Mouse (Mus musculus) heart, embryonic 12.5 days (tissue): Measurements from ENCODE around the gene Cnot10. TPM values are rescaled to one million over a fixed set of nuclear protein-coding genes. Genes with fewer than 3 reads are reported as not detected.

Experiments used
- ATAC-seq: fragments of 200-750 bp; cut with Nextera tagmentation; 2 replicates; pipeline ENCODE4 v1.8.0; 2017; ENCODE audit warnings: moderate TSS enrichment, moderate library complexity; ENCODE audit not compliant: insufficient number of reproducible peaks, low FRiP score
- H3K27ac ChIP-seq: fragments of 300-500 bp; sonication (generic); 2 replicates; pipeline ENCODE4 v1.5.1; 2016; ENCODE audit warnings: mild to moderate bottlenecking, moderate library complexity; ENCODE audit not compliant: poor library complexity, severe bottlenecking
- H3K27me3 ChIP-seq: fragments of 300-500 bp; sonication (generic); replicated peaks from 2 replicates; pipeline ENCODE4 v1.6.1; 2016; ENCODE audit warnings: mild to moderate bottlenecking, moderate library complexity
- H3K36me3 ChIP-seq: fragments of 300-500 bp; sonication (generic); 2 replicates; pipeline ENCODE4 v1.6.1; 2016; ENCODE audit warnings: mild to moderate bottlenecking, moderate library complexity
- H3K4me1 ChIP-seq: fragments of 300-500 bp; sonication (generic); replicated peaks from 2 replicates; pipeline ENCODE4 v1.6.1; 2016; ENCODE audit warnings: mild to moderate bottlenecking
- H3K4me2 ChIP-seq: fragments of 300-500 bp; sonication (generic); 2 replicates; pipeline ENCODE4 v1.6.1; 2016; ENCODE audit warnings: mild to moderate bottlenecking, moderate library complexity
- H3K4me3 ChIP-seq: fragments of 300-500 bp; sonication (generic); 2 replicates; pipeline ENCODE4 v1.5.1; 2016; ENCODE audit warnings: mild to moderate bottlenecking
- H3K9ac ChIP-seq: fragments of 300-500 bp; sonication (generic); 2 replicates; pipeline ENCODE4 v1.6.1; 2016; ENCODE audit warnings: mild to moderate bottlenecking, moderate library complexity
- H3K9me3 ChIP-seq: fragments of 300-500 bp; sonication (generic); replicated peaks from 2 replicates; pipeline ENCODE4 v1.6.1; 2016; ENCODE audit warnings: mild to moderate bottlenecking, moderate library complexity
- WGBS: fragments of 180-500 bp; shearing (Covaris S2); methylation state at CpG from one replicate; pipeline ENCODE4 v1.1.7; 2016; 5-methylcytosine and 5-hydroxymethylcytosine counted together
- polyA plus RNA-seq: library from polyadenylated mRNA; unstranded; fragments of >200 nt; fragmentation: Nextera tagmentation; extraction: Ambion mirVana; gene quantifications from 2 replicates; pipeline ENCODE4 v1.2.1, GENCODE M21; 2016

Gene Cnot10
- polyA plus RNA-seq, 1 experiment from 2014 or later: 39.4 TPM

DNA sequence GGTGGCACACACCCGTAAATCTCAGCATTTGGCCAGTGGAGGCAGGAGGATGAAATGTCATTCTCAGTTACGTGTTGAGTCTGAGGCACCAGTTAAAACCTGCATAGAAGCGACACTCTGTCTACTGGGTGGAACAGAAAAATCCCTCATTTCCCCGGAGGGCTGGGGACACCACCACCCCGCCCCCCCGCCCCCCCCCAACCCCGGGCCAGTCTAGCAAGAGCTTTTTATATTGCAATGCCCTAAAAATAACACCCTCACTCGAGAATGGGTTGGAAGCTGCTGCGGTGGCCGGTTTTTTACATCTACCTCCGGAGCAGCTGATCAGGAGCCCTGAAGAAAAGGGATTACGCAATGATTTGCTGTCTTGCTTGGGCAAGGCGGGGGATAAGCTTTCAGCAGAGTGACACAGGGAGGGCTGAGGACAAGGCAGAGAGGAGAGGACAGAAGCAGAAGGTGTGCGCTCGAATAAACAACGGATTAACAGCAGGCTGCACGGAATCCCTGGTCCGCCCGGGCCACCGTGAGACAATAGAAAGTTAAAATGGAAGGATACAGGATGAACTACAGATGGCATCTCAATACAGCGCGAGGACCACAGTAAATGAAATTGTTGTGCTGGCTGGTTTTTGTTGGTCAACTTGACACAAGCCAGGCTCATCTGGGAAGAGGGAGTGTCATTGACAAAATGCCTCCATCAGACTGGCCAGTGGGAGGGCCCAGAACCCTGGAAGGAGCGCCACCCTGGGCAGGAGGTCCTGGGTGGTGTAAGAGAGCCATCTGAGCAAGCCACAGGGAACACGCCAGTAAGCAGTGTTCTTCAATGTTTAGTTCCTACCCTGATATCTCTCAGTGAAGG lies 32.9 kb upstream of the Cnot10 start:
- Histone ChIP-seq H3K4me3 (peak overlapping the region; percentile 44), H3K4me1 (peaks cover 22% of the 10 kb centered on the region), H3K9ac (peak overlapping the region; percentile 64), H3K27me3 (no peaks in the 10 kb centered on the region), H3K9me3 (no peaks in the 10 kb centered on the region), H3K36me3 (no peaks in the 10 kb centered on the region), H3K4me2 (peak overlapping the region; percentile 71), H3K27ac (peak overlapping the region; percentile 48)
- peak; percentile 63; the same call in 1 of the 2 replicates for ATAC-seq
- WGBS: 3% methylated on average over 24 of the region's 24 CpGs

- Histone ChIP-seq H3K27me3 (no peaks in the 10 kb centered on the region), H3K36me3 (no peaks in the 10 kb centered on the region), H3K9me3 (no peaks in the 10 kb centered on the region), H3K4me1 (peaks cover 31% of the 10 kb centered on the region), H3K4me3 (no peak overlapping the region), H3K4me2 (no peak overlapping the region), H3K9ac (no peak overlapping the region), H3K27ac (no peak overlapping the region)
- ATAC-seq: no peak
- WGBS: 65% methylated on average over 1 of the region's 1 CpGs
These were observed 32.0 kb upstream of the Cnot10 start for GRCm38 (mm10) chr9:114671946-114672345.

- peak overlapping the region; percentile 80; the same call in 1 of the 2 replicates for H3K27ac ChIP-seq
- H3K4me3 ChIP-seq: no peak overlapping the region
- no peaks in the 10 kb centered on the region for H3K36me3 ChIP-seq
- H3K27me3 ChIP-seq: no peaks in the 10 kb centered on the region
- ATAC-seq: no peak
- no peak overlapping the region for H3K4me2 ChIP-seq
- H3K9me3 ChIP-seq: no peaks in the 10 kb centered on the region
- H3K4me1 ChIP-seq: peaks cover 34% of the 10 kb centered on the region
- H3K9ac ChIP-seq: no peak overlapping the region
- 68% methylated on average over 5 of the region's 5 CpGs for WGBS
These were observed 29.0 kb upstream of the Cnot10 start for GRCm38 (mm10) chr9:114669011-114669410.

- 39% methylated on average over 4 of the region's 4 CpGs for WGBS
- no peak overlapping the region for H3K4me2 ChIP-seq
- H3K4me1 ChIP-seq: peaks cover 31% of the 10 kb centered on the region
- H3K36me3 ChIP-seq: no peaks in the 10 kb centered on the region
- H3K27me3 ChIP-seq: no peaks in the 10 kb centered on the region
- H3K4me3 ChIP-seq: no peak overlapping the region
- ATAC-seq: no peak
- no peak overlapping the region for H3K9ac ChIP-seq
- peak overlapping the region; percentile 80 for H3K27ac ChIP-seq
- H3K9me3 ChIP-seq: no peaks in the 10 kb centered on the region
These were observed 28.1 kb upstream of the Cnot10 start for GRCm38 (mm10) chr9:114668047-114668446.

- Histone ChIP-seq H3K27me3 (no peaks in the 10 kb centered on the region), H3K36me3 (no peaks in the 10 kb centered on the region), H3K9me3 (no peaks in the 10 kb centered on the region), H3K9ac (no peak overlapping the region), H3K4me3 (no peak overlapping the region), H3K27ac (no peak overlapping the region), H3K4me1 (peaks cover 31% of the 10 kb centered on the region), H3K4me2 (no peak overlapping the region)
- ATAC-seq: no peak
- 73% methylated on average over 10 of the region's 10 CpGs for WGBS
These were observed 26.9 kb upstream of the Cnot10 start for GRCm38 (mm10) chr9:114666858-114667257.

GRCm38 (mm10) chr9:114663782-114664181 lies 23.8 kb upstream of the Cnot10 start:
- Histone ChIP-seq H3K4me1 (peaks cover 25% of the 10 kb centered on the region), H3K36me3 (no peaks in the 10 kb centered on the region), H3K27me3 (no peaks in the 10 kb centered on the region), H3K4me3 (no peak overlapping the region), H3K9ac (no peak overlapping the region), H3K4me2 (no peak overlapping the region), H3K27ac (peak overlapping the region; percentile 34), H3K9me3 (peaks cover 12% of the 10 kb centered on the region; the same call in 1 of the 2 replicates)
- ATAC-seq: no peak
- WGBS: 82% methylated on average over 11 of the region's 11 CpGs

GRCm38 (mm10) chr9:114661991-114662390 lies 22.0 kb upstream of the Cnot10 start:
- 43% methylated on average over 7 of the region's 7 CpGs for WGBS
- Histone ChIP-seq H3K9ac (no peak overlapping the region), H3K9me3 (peaks cover 17% of the 10 kb centered on the region; the same call in 1 of the 2 replicates), H3K36me3 (no peaks in the 10 kb centered on the region), H3K4me3 (no peak overlapping the region), H3K4me1 (peaks cover 8% of the 10 kb centered on the region; the same call in 1 of the 2 replicates), H3K27me3 (no peaks in the 10 kb centered on the region), H3K27ac (no peak overlapping the region), H3K4me2 (no peak overlapping the region)
- no peak for ATAC-seq

- 69% methylated on average over 6 of the region's 6 CpGs for WGBS
- Histone ChIP-seq H3K4me3 (no peak overlapping the region), H3K4me1 (0 out of 2 replicates have a peak, but pooled peaks cover 5% of the 10 kb centered on the region), H3K9me3 (peaks cover 18% of the 10 kb centered on the region; the same call in 1 of the 2 replicates), H3K36me3 (no peaks in the 10 kb centered on the region), H3K4me2 (no peak overlapping the region), H3K27ac (no peak overlapping the region), H3K9ac (no peak overlapping the region), H3K27me3 (no peaks in the 10 kb centered on the region)
- ATAC-seq: no peak
These were observed 21.0 kb upstream of the Cnot10 start for GRCm38 (mm10) chr9:114660983-114661382.

DNA sequence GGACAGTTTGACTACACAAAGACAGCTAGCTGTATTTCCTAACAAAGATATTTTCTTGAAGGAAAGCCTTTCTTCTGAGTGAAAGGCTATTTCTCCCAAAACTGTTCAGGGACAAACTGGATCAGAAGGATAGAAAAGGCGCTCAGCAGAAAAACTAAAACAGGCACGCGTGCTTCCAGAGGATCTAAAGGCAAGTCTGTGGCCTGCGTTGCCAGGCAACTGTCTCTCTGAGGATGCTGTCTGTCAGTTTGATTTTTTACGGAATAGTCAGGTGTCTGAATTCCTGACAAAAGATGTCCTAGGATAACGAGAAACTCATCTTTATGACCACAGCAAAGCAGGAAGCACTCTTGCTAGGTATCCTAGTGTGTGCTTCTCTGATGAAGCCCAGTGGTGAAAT lies 20.5 kb upstream of the Cnot10 start:
- H3K9me3 ChIP-seq: peaks cover 18% of the 10 kb centered on the region; the same call in 1 of the 2 replicates
- no peak overlapping the region for H3K4me2 ChIP-seq
- no peaks in the 10 kb centered on the region for H3K27me3 ChIP-seq
- 84% methylated on average over 6 of the region's 6 CpGs for WGBS
- no peak overlapping the region for H3K4me3 ChIP-seq
- H3K4me1 ChIP-seq: 0 out of 2 replicates have a peak, but pooled peaks cover 5% of the 10 kb centered on the region
- no peaks in the 10 kb centered on the region for H3K36me3 ChIP-seq
- no peak overlapping the region for H3K27ac ChIP-seq
- H3K9ac ChIP-seq: no peak overlapping the region
- no peak for ATAC-seq

GRCm38 (mm10) chr9:114656701-114657100 lies 16.7 kb upstream of the Cnot10 start:
- no peaks in the 10 kb centered on the region for H3K4me1 ChIP-seq
- H3K27ac ChIP-seq: no peak overlapping the region
- H3K4me2 ChIP-seq: no peak overlapping the region
- no peaks in the 10 kb centered on the region for H3K27me3 ChIP-seq
- peaks cover 18% of the 10 kb centered on the region; the same call in 1 of the 2 replicates for H3K9me3 ChIP-seq
- no peak for ATAC-seq
- WGBS: 67% methylated on average over 3 of the region's 3 CpGs
- H3K36me3 ChIP-seq: no peaks in the 10 kb centered on the region
- no peak overlapping the region for H3K4me3 ChIP-seq
- H3K9ac ChIP-seq: no peak overlapping the region

DNA sequence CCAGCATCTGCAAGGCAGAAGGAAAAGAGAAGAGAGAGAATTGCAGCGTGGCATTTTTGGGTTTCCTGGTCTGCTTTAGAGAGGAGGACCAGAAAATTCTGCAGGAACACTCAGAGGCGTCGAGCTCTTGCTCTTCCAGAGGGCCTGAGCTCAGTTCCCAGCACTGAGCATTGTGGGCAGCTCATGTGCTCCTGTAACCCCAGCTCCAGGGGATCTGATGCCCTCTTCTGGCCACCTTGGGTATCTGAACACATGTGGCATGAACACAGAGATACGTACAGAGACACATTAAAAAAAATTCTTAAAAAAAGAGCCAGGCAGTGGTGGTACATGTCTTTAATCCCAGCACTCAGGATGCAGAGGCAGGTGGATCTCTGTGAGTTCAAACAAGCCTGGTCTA lies 15.4 kb upstream of the Cnot10 start:
- Histone ChIP-seq H3K27ac (no peak overlapping the region), H3K9me3 (peaks cover 18% of the 10 kb centered on the region; the same call in 1 of the 2 replicates), H3K4me1 (no peaks in the 10 kb centered on the region), H3K36me3 (no peaks in the 10 kb centered on the region), H3K4me2 (no peak overlapping the region), H3K4me3 (no peak overlapping the region), H3K27me3 (no peaks in the 10 kb centered on the region), H3K9ac (no peak overlapping the region)
- no peak for ATAC-seq
- 88% methylated on average over 4 of the region's 4 CpGs for WGBS
